Mouse (Mus musculus) left cerebral cortex, adult 2 months (tissue): ENCODE data around the gene Iars2. TPM values are rescaled to one million over a fixed set of nuclear protein-coding genes. Genes with fewer than 3 reads are reported as not detected.

ENCODE experiments used
- DNase-seq, 2 experiments: peaks; one replicate each; pipeline ENCODE4 v3.0.0; 2021 to 2022; ENCODE audit warnings: low spot score in 2 of 2, mixed read lengths in 1 of 2; ENCODE audit errors: extremely low spot score in 1 of 2
- H3K27ac ChIP-seq: fragments of 200-600 bp; 2 replicates; pipeline ENCODE4 v1.8.1; 2022
- H3K4me3 ChIP-seq: fragments of 200-600 bp; 2 replicates; pipeline ENCODE4 v1.8.1; 2022
- CTCF ChIP-seq: fragments of 200-600 bp; IDR thresholded peaks from 2 replicates; pipeline ENCODE4 v1.8.1; 2022; ENCODE audit warnings: antibody characterized with exemption, mild to moderate bottlenecking, moderate library complexity
- intact Hi-C: fragments of 180-260 bp; cut with DNase I; formaldehyde crosslinking; loops from one replicate; pipeline ENCODE4 v1.15.1; 2025
- total RNA-seq, 2 experiments: library from RNA; stranded (reverse); gene quantifications; 2 replicates each; pipeline ENCODE4 v1.2.3; 2021

Iars2 gene
- total RNA-seq, 2 experiments from 2014 or later: 31.1 to 32.1 TPM

- Histone ChIP-seq H3K27ac (no peak overlapping the region), H3K4me3 (no peak overlapping the region)
- DNase-seq: no peak
- no peak for TF ChIP-seq CTCF
- intact Hi-C loops: no loop called here
Observed at GRCm38 (mm10) chr1:185353351-185353750, 24.2 kb upstream of the Iars2 start.

GRCm38 (mm10) chr1:185352151-185352550 lies 23.0 kb upstream of the Iars2 start:
- no peak overlapping the region for H3K27ac ChIP-seq
- intact Hi-C loops: no loop called here
- no peak overlapping the region for H3K4me3 ChIP-seq
- no peak for TF ChIP-seq CTCF
- no peak for DNase-seq

DNA sequence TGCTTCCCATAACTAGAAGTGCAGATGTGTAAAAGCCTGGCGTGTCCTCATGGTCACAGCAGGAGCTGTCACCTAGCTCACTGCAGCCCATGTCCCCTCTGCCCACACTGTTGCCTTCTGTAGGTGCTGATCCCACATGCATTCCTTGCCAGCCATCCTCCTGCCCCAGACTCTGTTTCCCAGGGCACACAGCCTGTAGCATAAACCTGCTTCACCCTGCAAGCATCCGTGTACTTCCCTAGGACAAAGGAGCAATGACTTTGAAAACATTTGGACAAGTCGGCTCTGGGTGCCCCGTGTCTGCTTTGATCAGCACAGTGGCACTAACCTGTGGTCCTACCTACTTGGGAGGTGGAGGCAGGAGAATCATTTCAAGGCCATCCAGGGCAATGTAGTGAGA lies 21.4 kb upstream of the Iars2 start:
- H3K27ac ChIP-seq: no peak overlapping the region
- no peak for DNase-seq
- no peak overlapping the region for H3K4me3 ChIP-seq
- TF ChIP-seq CTCF: no peak
- intact Hi-C loops: no loop called here

- Histone ChIP-seq H3K4me3 (no peak overlapping the region), H3K27ac (no peak overlapping the region)
- DNase-seq: no peak
- no peak for TF ChIP-seq CTCF
- intact Hi-C loops: no loop called here
Observed at GRCm38 (mm10) chr1:185349741-185350140, 20.5 kb upstream of the Iars2 start.

- Histone ChIP-seq H3K4me3 (no peak overlapping the region), H3K27ac (no peak overlapping the region)
- intact Hi-C loops: no loop called here
- TF ChIP-seq CTCF: peak; percentile 17
- no peak for DNase-seq
Observed at GRCm38 (mm10) chr1:185346188-185346587, 17.0 kb upstream of the Iars2 start.

GRCm38 (mm10) chr1:185343422-185343821 lies 14.2 kb upstream of the Iars2 start:
- DNase-seq: no peak
- no peak; the same call in none of the 2 replicates for TF ChIP-seq CTCF
- no peak overlapping the region for H3K27ac ChIP-seq
- H3K4me3 ChIP-seq: no peak overlapping the region
- intact Hi-C loops: no loop called here

- Histone ChIP-seq H3K4me3 (no peak overlapping the region), H3K27ac (no peak overlapping the region)
- DNase-seq: no peak
- intact Hi-C loops: no loop called here
- no peak for TF ChIP-seq CTCF
Observed at GRCm38 (mm10) chr1:185342441-185342840, 13.2 kb upstream of the Iars2 start.

- no peak for TF ChIP-seq CTCF
- no peak for DNase-seq
- no peak overlapping the region for H3K27ac ChIP-seq
- intact Hi-C loops: no loop called here
- no peak overlapping the region for H3K4me3 ChIP-seq
Observed at GRCm38 (mm10) chr1:185336535-185336934, 7.3 kb upstream of the Iars2 start.

DNA sequence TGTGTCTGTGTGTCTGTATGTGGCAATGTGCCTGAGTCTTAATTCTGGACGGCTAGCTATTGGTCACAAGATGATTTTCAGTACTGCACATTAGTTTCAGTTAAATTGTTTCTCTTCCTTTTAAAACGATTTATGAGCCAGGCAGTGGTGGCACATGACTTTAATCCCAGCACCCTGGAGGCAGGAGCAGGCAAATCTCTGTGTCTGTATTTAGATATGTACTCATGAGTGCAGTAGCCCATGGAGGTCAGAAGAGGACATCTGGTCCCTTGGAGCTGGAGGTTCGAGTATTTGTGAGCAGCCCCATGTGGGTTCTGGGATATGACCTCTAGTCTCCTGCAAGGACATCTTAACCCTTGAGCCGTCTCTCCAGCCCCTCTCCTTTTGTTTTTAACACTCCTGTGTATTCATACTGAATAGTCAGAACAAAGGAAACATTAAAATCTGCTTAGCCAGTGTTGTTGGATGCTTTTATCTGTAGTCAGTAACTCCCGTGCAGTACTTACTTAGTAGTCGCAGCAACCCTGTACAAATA lies 6.1 kb upstream of the Iars2 start:
- no peak overlapping the region for H3K4me3 ChIP-seq
- no peak overlapping the region for H3K27ac ChIP-seq
- no peak for DNase-seq
- TF ChIP-seq CTCF: no peak
- intact Hi-C loops: no loop called here

DNA sequence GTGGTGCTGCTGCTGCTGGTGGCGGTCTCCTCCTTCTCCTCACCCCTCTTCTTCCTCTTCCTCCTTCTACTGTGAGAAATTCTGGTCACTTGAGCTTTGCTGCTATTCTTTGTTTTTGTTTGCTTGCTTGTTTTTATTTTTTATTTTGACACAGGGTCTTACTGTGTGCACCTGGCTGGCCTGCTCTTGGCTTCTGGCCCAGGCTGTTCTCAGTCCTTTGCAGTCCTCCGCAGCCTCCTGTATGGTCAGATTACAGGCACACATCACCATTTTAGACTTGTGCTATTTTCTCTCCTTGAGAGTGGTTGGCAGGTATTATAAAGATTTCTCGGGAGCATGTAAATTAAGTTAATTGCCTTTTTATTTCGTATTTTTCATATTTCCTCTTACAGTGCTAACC lies 4.9 kb upstream of the Iars2 start:
- H3K4me3 ChIP-seq: no peak overlapping the region
- intact Hi-C loops: no loop called here
- no peak overlapping the region for H3K27ac ChIP-seq
- no peak for DNase-seq
- no peak for TF ChIP-seq CTCF

- no peak overlapping the region for H3K27ac ChIP-seq
- no peak for TF ChIP-seq CTCF
- intact Hi-C loops: loop anchor here (2.0 kb wide), 1 partner anchor 29 kb away; the partner anchor contains the start of gene Eprs
- no peak overlapping the region for H3K4me3 ChIP-seq
- no peak for DNase-seq
Observed at GRCm38 (mm10) chr1:185333651-185334050, 4.5 kb upstream of the Iars2 start.

GRCm38 (mm10) chr1:185331983-185332430 lies 2.8 kb upstream of the Iars2 start, which contains the start of gene Bpnt1:
TSS of gene Bpnt1 (plus strand) at chr1:185332149.
- no peak for TF ChIP-seq CTCF
- DNase-seq: peak; percentile 84 to 89
- intact Hi-C loops: loop anchor here (2.0 kb wide), 1 partner anchor 31 kb away; the partner anchor contains the start of gene Eprs
- H3K4me3 ChIP-seq: peak within 1 kb of the TSS; percentile 95
- peak within 1 kb of the TSS; percentile 93 for H3K27ac ChIP-seq

DNA sequence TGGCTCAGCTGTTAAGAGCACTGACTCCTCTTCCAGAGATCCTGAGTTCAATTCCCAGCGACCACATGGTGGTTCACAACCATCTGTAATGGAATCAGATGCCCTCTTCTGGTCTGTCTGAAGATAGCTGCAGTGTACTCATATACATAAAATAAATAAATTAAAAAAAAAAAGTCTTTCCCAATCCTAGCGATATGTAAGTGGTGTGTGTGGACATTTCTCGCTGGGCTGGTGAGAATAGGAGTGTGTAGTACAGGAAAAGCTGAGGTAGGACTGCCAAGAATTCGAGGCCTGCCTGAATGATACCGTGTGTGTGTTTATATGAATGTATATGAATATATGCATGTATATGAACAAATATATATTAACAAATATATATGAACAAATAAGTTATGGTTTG lies 2.2 kb upstream of the Iars2 start:
- DNase-seq: no peak
- H3K27ac ChIP-seq: peak overlapping the region; percentile 93
- peak overlapping the region; percentile 95 for H3K4me3 ChIP-seq
- intact Hi-C loops: no loop called here
- TF ChIP-seq CTCF: peak; percentile 13
